Mouse (Mus musculus): ENCODE results near the gene Vmn1r198. TPM values are rescaled to one million over a fixed set of nuclear protein-coding genes. Genes with fewer than 3 reads are reported as not detected.
"Not testable (repeated sequence)": the region's sequence is repeated elsewhere in the genome, so short reads cannot be mapped to it uniquely, and the experiment has no call there.

The Vmn1r198 gene
- total RNA-seq (2015; ENCODE audit: low replicate concordance) = not detected in 2 replicates
- total RNA-seq (2017; ENCODE audit: low replicate concordance) = not detected in 2 replicates

DNA sequence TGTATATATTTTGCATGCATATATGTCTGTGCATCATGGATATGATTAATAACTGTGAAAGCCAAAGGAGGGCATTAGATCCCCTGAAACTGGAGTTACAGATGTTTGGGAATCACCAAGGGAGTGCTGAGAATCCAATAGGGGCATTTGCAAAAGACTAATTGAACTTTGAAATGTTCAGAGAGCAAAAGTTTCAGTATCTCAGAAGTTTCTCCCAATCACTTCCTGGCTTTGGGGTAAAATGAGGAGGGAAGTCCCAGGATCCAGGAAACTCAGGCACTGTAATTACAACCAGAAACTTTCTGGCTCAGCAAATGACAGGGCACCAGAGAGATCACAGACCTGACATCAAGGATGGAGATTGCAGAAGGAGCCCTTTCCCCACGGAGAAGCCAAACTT is at the start of gene Vmn1r198:
TSS of gene Vmn1r198 (plus strand) at position 301 of the 400 bp plus-strand sequence.
- ATAC-seq (replicated peaks; ENCODE audit: low FRiP score, poor library complexity, severe bottlenecking) = no peak

DNA sequence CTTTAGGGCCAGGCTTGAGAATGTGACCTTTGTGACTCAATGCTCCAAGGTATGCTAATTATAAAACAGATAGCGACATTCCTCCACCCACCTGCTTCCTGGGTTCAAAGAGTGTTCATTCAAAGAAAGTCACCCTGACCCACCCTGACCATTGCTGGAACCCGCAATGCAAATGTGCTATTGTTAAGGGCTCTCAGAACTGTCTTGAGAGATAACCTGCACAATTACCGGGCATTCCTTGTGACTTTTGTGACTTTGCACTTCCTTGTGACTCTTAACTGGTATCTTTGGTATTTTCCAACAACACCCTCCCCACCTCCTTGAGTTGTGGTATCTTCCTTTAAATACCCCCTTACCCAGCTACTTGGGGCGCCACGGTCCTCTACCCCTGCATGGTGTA is 42.1 kb upstream of the Vmn1r198 start:
- ATAC-seq (replicated peaks; ENCODE audit: low FRiP score, poor library complexity, severe bottlenecking) = not testable (repeated sequence)

DNA sequence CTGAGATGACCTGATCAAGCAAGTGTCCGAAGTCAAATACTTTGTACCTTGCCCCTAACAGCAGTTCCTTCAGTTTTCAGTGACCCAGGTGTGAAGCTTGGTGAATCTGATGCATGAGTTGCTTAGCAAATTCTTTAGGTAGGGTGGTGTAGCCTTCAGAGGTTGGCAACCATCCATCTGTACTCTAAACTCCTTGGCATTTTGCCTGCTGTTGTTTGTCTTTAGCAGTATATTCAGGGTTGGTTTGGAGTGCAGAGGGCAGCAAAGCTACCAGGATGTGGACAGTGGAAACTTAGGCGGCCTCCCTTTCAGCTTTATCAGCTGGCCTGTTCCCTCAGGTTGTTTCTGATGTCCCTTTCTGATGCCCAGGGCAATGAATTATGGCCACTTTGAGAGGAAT is 34.8 kb upstream of the Vmn1r198 start:
- no peak for ATAC-seq (replicated peaks; ENCODE audit: low FRiP score, poor library complexity, severe bottlenecking)

DNA sequence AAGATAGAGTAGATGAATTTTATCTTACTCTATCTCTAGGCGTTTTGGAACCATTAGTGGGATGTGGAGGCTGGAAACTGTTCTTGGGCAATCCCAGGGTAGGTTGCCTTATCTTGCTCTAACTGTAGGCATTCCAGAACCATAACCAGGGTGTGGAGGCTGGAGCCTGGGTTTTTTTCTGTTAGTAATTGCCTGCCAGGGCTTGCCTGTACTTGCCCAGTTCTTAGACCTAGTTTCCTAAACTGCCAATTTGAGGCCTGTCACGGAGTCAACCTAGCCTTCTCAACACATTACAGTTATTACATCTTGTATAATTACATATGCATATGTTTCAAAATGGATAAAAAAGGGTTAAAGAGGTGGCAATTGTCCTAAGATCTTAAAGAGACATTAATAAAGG is 32.8 kb upstream of the Vmn1r198 start:
- ATAC-seq (replicated peaks; ENCODE audit: low FRiP score, poor library complexity, severe bottlenecking) = no peak

DNA sequence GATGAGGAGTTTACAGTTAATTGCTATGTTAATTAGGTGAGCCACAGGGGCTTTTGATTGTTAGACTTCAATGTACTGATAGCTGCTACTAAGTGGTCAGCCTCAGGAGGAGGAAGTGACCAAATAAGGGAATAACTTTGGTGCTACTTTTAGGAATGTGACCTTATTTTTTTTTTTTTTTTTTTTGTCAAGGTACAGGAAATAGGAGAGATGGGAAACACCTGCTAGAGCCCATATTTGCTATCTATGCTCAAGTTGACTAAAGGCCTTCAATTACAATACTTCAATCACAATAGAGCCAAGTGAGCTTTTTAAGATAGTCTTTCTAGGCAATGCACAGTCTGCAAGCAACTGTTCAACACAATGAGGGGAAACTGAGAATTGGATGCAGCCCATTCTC is 30.1 kb upstream of the Vmn1r198 start:
- ATAC-seq (replicated peaks; ENCODE audit: low FRiP score, poor library complexity, severe bottlenecking) = no peak

DNA sequence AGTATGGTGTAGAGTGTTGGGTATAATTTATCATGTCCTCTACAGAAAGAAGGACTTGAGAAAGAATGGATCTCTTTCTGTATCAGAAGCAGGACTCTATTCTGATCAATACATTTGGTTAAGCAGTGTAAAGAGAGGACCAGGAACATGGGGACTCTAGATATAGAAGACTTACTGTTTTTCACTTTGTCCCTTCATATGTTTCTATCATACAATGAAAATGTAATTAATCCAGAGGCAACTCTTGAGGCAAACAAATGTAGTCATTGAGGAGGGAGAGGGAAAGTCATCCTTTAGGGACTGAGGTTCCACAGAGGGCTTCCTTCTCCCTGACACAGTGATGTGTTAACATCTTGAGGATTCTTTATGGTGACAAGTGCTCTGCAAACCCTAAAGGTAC is 25.9 kb upstream of the Vmn1r198 start, which contains the start of gene Vmn1r197:
TSS of gene Vmn1r197 (plus strand) at position 301 of the 400 bp plus-strand sequence.
- no peak for ATAC-seq (replicated peaks; ENCODE audit: low FRiP score, poor library complexity, severe bottlenecking)

DNA sequence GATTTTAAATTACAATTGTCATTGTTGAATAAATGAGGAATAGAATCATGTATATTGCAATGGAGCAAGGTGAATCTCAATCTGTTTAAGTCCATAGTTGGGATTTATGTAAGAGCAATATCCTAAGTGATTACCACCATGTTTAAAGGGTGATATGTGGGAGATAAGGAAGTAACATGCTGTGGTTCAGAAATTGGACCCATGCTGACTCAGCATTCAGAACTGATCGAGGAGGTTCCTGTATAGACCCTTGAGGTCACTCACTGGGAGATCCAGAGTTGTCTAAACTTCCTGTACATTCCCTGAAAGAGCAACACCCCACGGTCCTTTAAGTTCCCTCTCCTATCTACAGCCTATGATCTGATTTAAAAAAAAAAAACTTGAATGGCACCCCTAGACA is 16.9 kb upstream of the Vmn1r198 start:
- no peak for ATAC-seq (replicated peaks; ENCODE audit: low FRiP score, poor library complexity, severe bottlenecking)

DNA sequence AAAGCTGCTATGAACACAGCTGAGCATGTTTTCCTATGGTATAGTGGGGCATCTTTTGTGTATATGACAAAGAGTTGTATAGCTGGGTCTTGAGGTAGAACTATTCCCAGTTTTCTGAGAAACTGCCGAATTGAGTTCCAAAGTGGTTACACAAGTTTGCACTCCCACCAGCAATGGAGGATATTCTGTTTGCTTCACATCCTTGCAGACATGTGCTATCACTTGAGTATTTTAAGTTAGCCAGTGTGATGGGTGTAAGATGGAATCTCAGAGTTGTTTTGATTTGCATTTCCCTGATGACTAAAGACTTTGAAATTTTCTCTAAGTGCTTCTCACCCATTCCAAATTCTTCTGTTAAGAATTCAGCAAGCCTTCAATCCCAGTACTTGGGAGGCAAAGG is 14.6 kb upstream of the Vmn1r198 start:
- ATAC-seq (replicated peaks; ENCODE audit: low FRiP score, poor library complexity, severe bottlenecking) = no peak

DNA sequence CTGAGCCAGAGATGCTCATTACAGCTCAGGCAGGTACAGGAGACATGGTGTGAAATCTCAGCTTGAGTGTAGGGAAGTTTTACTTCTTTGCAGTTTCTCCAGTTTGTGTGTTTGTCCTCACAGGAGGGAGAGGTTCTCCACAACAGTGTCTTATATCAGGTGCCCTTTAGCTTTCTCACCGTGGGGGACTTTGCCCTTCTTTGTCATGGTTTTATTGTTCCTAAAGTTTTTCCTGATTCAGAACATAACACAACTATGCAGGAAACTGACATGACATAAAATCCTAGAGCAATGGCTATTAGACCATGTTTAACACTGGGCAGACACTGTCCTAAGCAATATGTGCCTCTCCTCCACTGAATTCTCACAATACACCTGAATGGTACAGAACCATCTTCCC is 649 bp downstream of the Vmn1r198 start:
- ATAC-seq (replicated peaks; ENCODE audit: low FRiP score, poor library complexity, severe bottlenecking) = no peak

DNA sequence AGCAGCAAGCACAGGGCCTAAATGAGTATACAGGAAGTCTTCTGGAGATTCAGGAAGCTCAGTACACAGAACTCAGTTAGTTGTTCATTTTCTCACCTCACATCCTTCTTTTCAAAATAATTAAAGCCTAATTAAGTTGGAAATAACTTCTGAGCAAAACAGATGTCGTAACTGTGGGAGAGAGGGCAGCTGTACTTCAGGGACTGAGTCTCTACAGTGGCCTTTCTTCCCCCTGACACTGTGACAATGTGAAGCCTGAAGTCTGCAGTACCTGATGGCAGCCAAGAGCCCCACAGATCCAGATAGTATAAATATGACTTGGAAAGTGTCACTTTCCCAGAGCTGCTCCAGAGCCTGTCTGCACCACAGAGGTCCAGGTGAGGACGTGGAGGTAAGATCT is 29.4 kb downstream of the Vmn1r198 start, which contains the start of gene Vmn1r199:
TSS of gene Vmn1r199 (plus strand) at position 301 of the 400 bp plus-strand sequence.
- ATAC-seq (replicated peaks; ENCODE audit: low FRiP score, poor library complexity, severe bottlenecking) = no peak

DNA sequence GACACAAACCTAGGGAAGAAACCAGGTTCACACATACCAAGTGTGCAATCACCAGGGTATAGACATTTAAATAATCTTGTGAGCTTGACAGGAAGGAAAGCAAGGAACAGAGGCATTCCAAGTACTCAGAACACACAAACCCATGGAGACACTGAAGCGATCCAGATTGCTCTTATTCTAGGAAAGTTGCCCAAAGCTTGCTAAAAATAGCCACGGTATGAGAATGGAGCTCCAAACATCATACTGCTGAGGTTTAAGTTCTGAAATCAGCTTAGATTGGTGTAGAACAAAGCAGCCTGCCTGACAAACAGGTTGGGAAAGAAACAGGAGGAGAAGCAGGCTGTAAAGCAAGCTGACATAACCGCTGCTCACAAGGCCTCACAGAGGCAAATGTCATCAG is 31.0 kb downstream of the Vmn1r198 start:
- not testable (repeated sequence) for ATAC-seq (replicated peaks; ENCODE audit: low FRiP score, poor library complexity, severe bottlenecking)

DNA sequence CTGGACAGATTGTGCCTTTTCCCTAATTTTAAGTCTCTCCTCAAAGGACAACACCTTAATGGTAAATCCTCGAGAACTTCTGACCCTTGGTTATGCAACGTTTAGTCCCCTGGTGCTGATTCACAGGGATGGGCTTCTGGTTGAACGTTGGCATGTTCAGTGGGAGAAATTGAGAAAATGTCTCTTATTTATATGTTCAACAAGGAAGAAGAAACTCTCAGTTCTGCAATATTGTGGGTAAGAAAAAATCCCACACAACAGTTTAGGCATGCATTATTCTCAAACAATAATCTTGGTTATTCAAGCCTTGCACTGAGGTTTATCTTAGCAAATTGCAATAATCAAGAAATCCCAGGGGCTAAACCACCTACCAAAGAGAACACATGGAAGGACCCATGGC is 33.2 kb downstream of the Vmn1r198 start:
- ATAC-seq (replicated peaks; ENCODE audit: low FRiP score, poor library complexity, severe bottlenecking) = no peak

DNA sequence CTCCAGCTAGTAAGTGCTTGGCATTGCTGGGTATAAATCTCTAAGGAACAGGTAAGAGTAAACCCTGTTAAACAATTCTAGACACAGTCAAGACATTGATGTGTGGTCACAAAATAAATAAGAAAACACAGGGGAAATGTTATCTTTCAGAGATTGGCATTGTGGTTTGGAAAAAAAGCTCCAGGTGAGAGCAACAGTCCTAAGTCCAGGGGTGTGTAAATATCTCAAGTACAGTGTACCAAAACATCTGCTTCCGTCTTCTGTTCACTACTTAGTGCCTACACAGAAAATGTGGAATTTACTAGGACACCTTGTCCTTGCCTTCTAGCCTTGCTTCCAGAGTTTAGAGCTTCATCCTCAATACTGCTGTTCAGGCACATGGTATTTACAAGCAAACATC is 36.9 kb downstream of the Vmn1r198 start:
- no peak for ATAC-seq (replicated peaks; ENCODE audit: low FRiP score, poor library complexity, severe bottlenecking)

DNA sequence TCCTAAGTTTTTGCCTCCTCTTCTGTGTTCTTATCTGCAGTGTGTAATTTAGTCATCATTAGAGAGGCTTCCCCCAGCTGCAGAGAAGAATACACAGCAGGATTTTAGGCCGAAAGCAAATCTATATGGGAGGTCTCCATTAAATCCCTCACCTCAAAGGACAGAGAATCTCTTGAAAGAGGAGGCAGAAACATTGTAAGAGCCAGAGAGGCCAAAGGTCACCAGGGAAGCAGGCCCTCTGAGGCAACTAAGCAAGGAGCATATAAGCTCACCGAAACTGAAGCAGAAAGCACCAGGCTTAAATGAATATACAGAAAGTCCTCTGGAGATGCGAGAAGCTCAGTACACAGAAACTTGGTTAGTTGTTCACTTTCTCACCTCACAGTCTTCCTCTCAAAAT is 39.9 kb downstream of the Vmn1r198 start, which contains the start of gene Vmn1r200:
TSS of gene Vmn1r200 (plus strand) at position 301 of the 400 bp plus-strand sequence.
- ATAC-seq (replicated peaks; ENCODE audit: low FRiP score, poor library complexity, severe bottlenecking) = no peak

DNA sequence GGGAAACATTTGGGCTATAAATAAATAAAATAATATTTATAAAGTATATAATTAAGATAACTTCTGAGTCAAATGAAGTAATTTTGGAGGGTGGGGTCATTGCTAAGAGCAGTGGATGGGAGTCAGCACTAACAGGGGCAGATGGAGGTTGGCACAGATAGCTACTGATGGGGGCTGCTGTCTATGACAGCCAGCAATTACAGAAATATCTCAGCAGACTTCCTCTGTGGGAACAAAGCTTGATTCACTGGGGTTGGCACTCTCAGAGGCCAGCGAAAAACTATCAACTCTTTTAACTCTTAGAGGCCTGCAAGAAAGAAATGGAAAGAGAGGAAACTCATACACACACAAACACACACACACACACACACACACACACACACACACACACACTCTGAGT is 52.8 kb downstream of the Vmn1r198 start:
- ATAC-seq (replicated peaks; ENCODE audit: low FRiP score, poor library complexity, severe bottlenecking) = no peak

Other genes with a start within 250 kb of the Vmn1r198 start
- gene Vmn1r189, start 244.5 kb upstream of the Vmn1r198 start, total RNA-seq (2015; ENCODE audit: low replicate concordance) = 0.36 TPM in 1 of 2 replicates, not detected in the other
- not detected in 2 replicates for gene Vmn1r189, start 244.5 kb upstream of the Vmn1r198 start, total RNA-seq (2017; ENCODE audit: low replicate concordance)
- gene Vmn1r191, start 166.4 kb upstream of the Vmn1r198 start, total RNA-seq (2015; ENCODE audit: low replicate concordance) = not detected in 2 replicates
- not detected in 2 replicates for gene Vmn1r191, start 166.4 kb upstream of the Vmn1r198 start, total RNA-seq (2017; ENCODE audit: low replicate concordance)
- not detected in 2 replicates for gene Vmn1r192, start 159.2 kb upstream of the Vmn1r198 start, total RNA-seq (2015; ENCODE audit: low replicate concordance)
- not detected in 2 replicates for gene Vmn1r192, start 159.2 kb upstream of the Vmn1r198 start, total RNA-seq (2017; ENCODE audit: low replicate concordance)
- not detected in 2 replicates for gene Vmn1r193, start 127.2 kb upstream of the Vmn1r198 start, total RNA-seq (2015; ENCODE audit: low replicate concordance)
- gene Vmn1r193, start 127.2 kb upstream of the Vmn1r198 start, total RNA-seq (2017; ENCODE audit: low replicate concordance) = not detected in 2 replicates
- gene Vmn1r194, start 106.1 kb upstream of the Vmn1r198 start, total RNA-seq (2015; ENCODE audit: low replicate concordance) = not detected in 2 replicates
- gene Vmn1r194, start 106.1 kb upstream of the Vmn1r198 start, total RNA-seq (2017; ENCODE audit: low replicate concordance) = not detected in 2 replicates
- not detected in 2 replicates for gene Vmn1r195, start 79.8 kb upstream of the Vmn1r198 start, total RNA-seq (2015; ENCODE audit: low replicate concordance)
- not detected in 2 replicates for gene Vmn1r195, start 79.8 kb upstream of the Vmn1r198 start, total RNA-seq (2017; ENCODE audit: low replicate concordance)
- gene Vmn1r196, start 60.4 kb upstream of the Vmn1r198 start, total RNA-seq (2015; ENCODE audit: low replicate concordance) = not detected in 2 replicates
- gene Vmn1r196, start 60.4 kb upstream of the Vmn1r198 start, total RNA-seq (2017; ENCODE audit: low replicate concordance) = not detected in 2 replicates
- gene Vmn1r197, start 25.8 kb upstream of the Vmn1r198 start, total RNA-seq (2015; ENCODE audit: low replicate concordance) = not detected in 2 replicates
- not detected in 2 replicates for gene Vmn1r197, start 25.8 kb upstream of the Vmn1r198 start, total RNA-seq (2017; ENCODE audit: low replicate concordance)
- not detected in 2 replicates for gene Vmn1r199, start 29.5 kb downstream of the Vmn1r198 start, total RNA-seq (2015; ENCODE audit: low replicate concordance)
- not detected in 2 replicates for gene Vmn1r199, start 29.5 kb downstream of the Vmn1r198 start, total RNA-seq (2017; ENCODE audit: low replicate concordance)
- gene Vmn1r200, start 40.0 kb downstream of the Vmn1r198 start, total RNA-seq (2015; ENCODE audit: low replicate concordance) = not detected in 2 replicates
- gene Vmn1r200, start 40.0 kb downstream of the Vmn1r198 start, total RNA-seq (2017; ENCODE audit: low replicate concordance) = not detected in 2 replicates
- gene Vmn1r201, start 121.6 kb downstream of the Vmn1r198 start, total RNA-seq (2015; ENCODE audit: low replicate concordance) = not detected in 2 replicates
- not detected in 2 replicates for gene Vmn1r201, start 121.6 kb downstream of the Vmn1r198 start, total RNA-seq (2017; ENCODE audit: low replicate concordance)
- not detected in 2 replicates for gene Vmn1r202, start 155.0 kb downstream of the Vmn1r198 start, total RNA-seq (2015; ENCODE audit: low replicate concordance)
- not detected in 2 replicates for gene Vmn1r202, start 155.0 kb downstream of the Vmn1r198 start, total RNA-seq (2017; ENCODE audit: low replicate concordance)
- not detected in 2 replicates for gene Vmn1r203, start 167.8 kb downstream of the Vmn1r198 start, total RNA-seq (2015; ENCODE audit: low replicate concordance)
- 0.39 TPM in 1 of 2 replicates, not detected in the other for gene Vmn1r203, start 167.8 kb downstream of the Vmn1r198 start, total RNA-seq (2017; ENCODE audit: low replicate concordance)
- not detected in 2 replicates for gene Vmn1r204, start 202.8 kb downstream of the Vmn1r198 start, total RNA-seq (2015; ENCODE audit: low replicate concordance)
- not detected in 2 replicates for gene Vmn1r204, start 202.8 kb downstream of the Vmn1r198 start, total RNA-seq (2017; ENCODE audit: low replicate concordance)
- gene Vmn1r205, start 242.6 kb downstream of the Vmn1r198 start, total RNA-seq (2015; ENCODE audit: low replicate concordance) = not detected in 2 replicates
- gene Vmn1r205, start 242.6 kb downstream of the Vmn1r198 start, total RNA-seq (2017; ENCODE audit: low replicate concordance) = not detected in 2 replicates